Mouse (Mus musculus) hindbrain, embryonic 16.5 days (tissue): ENCODE results near the gene Plin1. TPM values are rescaled to one million over a fixed set of nuclear protein-coding genes. Genes with fewer than 3 reads are reported as not detected.

Experiments
- ATAC-seq: fragments of 200-750 bp; cut with Nextera tagmentation; 2 replicates; pipeline ENCODE4 v1.8.0; 2017; ENCODE audit warnings: moderate TSS enrichment, moderate library complexity
- H3K27ac ChIP-seq: fragments of 300-500 bp; sonication (generic); 2 replicates; pipeline ENCODE4 v1.5.1; 2014; ENCODE audit warnings: low read depth, mild to moderate bottlenecking, control low read depth, low read length, moderate library complexity
- H3K27me3 ChIP-seq: fragments of 300-500 bp; sonication (generic); replicated peaks from 2 replicates; pipeline ENCODE4 v1.6.1; 2014; ENCODE audit warnings: low read length; ENCODE audit not compliant: control insufficient read depth, insufficient read depth
- H3K36me3 ChIP-seq: fragments of 300-500 bp; sonication (generic); 2 replicates; pipeline ENCODE4 v1.6.1; 2014; ENCODE audit warnings: mild to moderate bottlenecking, low read length, moderate library complexity, mixed read lengths; ENCODE audit not compliant: control insufficient read depth, insufficient read depth
- H3K4me1 ChIP-seq: fragments of 300-500 bp; sonication (generic); 2 replicates; pipeline ENCODE4 v1.6.1; 2014; ENCODE audit warnings: low read depth, low read length; ENCODE audit not compliant: control insufficient read depth, insufficient read depth
- H3K4me2 ChIP-seq: fragments of 300-500 bp; sonication (generic); 2 replicates; pipeline ENCODE4 v1.6.1; 2014; ENCODE audit warnings: mild to moderate bottlenecking, low read length, control low read depth, moderate library complexity
- H3K4me3 ChIP-seq: fragments of 300-500 bp; sonication (generic); 2 replicates; pipeline ENCODE4 v1.5.1; 2014; ENCODE audit warnings: mild to moderate bottlenecking, low read length, control low read depth, moderate library complexity
- H3K9ac ChIP-seq: fragments of 300-500 bp; sonication (generic); 2 replicates; pipeline ENCODE4 v1.6.1; 2014; ENCODE audit warnings: low read depth, mild to moderate bottlenecking, control low read depth, low read length, moderate library complexity
- H3K9me3 ChIP-seq: fragments of 300-500 bp; sonication (generic); 2 replicates; pipeline ENCODE4 v1.6.1; 2014; ENCODE audit warnings: mild to moderate bottlenecking, low read length, moderate library complexity; ENCODE audit not compliant: control insufficient read depth
- WGBS: fragments of 180-500 bp; shearing (Covaris S2); extraction: QIAGEN DNeasy Blood & Tissue Kit; methylation state at CpG from one replicate; pipeline ENCODE4 v1.1.7; 2014; 5-methylcytosine and 5-hydroxymethylcytosine counted together
- polyA plus RNA-seq: library from polyadenylated mRNA; unstranded; fragments of >200 nt; fragmentation: Nextera tagmentation; extraction: Ambion mirVana; gene quantifications from 2 replicates; pipeline ENCODE4 v1.2.1, GENCODE M21; 2015

The Plin1 gene
- polyA plus RNA-seq, 1 experiment from 2014 or later, result 0.19 TPM

GRCm38 (mm10) chr7:79727091-79727490 is 5.6 kb downstream of the Plin1 start:
- Histone ChIP-seq H3K27me3 (0 out of 2 replicates have a peak, but pooled peaks cover 2% of the 10 kb centered on the region), H3K36me3 (no peaks in the 10 kb centered on the region)
- ATAC-seq, result no peak; the same call in 1 of the 2 replicates

DNA sequence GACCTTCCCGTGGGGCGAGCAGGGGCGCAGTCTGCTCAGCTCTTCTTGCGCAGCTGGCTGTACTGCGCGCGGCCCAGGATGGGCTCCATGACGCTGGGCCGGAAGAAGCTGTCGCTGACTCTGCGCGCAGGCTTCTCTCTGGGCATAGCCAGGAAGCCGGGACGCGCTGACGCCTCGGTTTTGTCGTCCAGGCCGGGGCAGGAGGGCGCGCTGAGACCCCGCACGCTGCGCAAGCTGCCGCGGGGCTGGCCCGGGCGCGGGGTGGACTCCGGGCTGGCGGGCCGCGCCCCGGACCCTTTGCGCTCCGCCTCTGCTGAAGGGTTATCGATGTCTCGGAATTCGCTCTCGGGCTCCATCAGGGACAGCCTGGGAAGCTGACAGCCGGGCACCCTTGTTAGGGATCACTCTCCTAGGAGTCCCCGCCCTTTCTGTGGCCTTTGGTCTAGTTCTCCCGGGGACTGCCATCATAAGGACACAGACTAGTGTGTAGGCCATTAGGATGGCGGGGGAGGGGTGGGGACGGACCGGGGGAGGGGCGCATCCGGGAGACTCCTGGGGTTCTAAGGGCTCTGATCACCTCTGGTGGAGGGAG is 11.2 kb downstream of the Plin1 start:
- H3K9me3 ChIP-seq, result no peaks in the 10 kb centered on the region
- H3K27ac ChIP-seq, result no peak overlapping the region
- H3K9ac ChIP-seq, result peak overlapping the region; percentile 83
- H3K27me3 ChIP-seq, result 0 out of 2 replicates have a peak, but pooled peaks cover 2% of the 10 kb centered on the region
- WGBS, result under 1% methylated on average over 43 of the region's 48 CpGs
- peak overlapping the region; percentile 63 for H3K4me3 ChIP-seq
- H3K36me3 ChIP-seq, result no peaks in the 10 kb centered on the region
- ATAC-seq, result peak; percentile 85
- H3K4me1 ChIP-seq, result no peaks in the 10 kb centered on the region
- H3K4me2 ChIP-seq, result peak overlapping the region; percentile 91

More at GRCm38 (mm10) chr7:79727091-79727490, 5.6 kb downstream of the Plin1 start:
- Histone ChIP-seq H3K4me2 (no peak overlapping the region), H3K9ac (no peak overlapping the region), H3K4me3 (no peak overlapping the region), H3K27ac (no peak overlapping the region), H3K4me1 (no peaks in the 10 kb centered on the region), H3K9me3 (no peaks in the 10 kb centered on the region)
- 13% methylated on average over 2 of the region's 2 CpGs for WGBS

- peak within 1 kb of the TSS; percentile 95 for H3K4me2 ChIP-seq
- H3K36me3 ChIP-seq, result no peaks in the 10 kb centered on the region
- H3K27me3 ChIP-seq, result 0 out of 2 replicates have a peak, but pooled peaks cover 2% of the 10 kb centered on the region
- peak within 1 kb of the TSS; percentile 76 for H3K9ac ChIP-seq
- under 1% methylated on average over 43 of the region's 55 CpGs for WGBS
- 0 out of 2 replicates have a peak within 1 kb of the TSS, but pooled peaks have one; percentile 1 for H3K27ac ChIP-seq
- H3K9me3 ChIP-seq, result no peaks in the 10 kb centered on the region
- peak within 1 kb of the TSS; percentile 68 for H3K4me3 ChIP-seq
- peak; percentile 89 for ATAC-seq
- H3K4me1 ChIP-seq, result peaks cover 15% of the 10 kb centered on the region
Observed at GRCm38 (mm10) chr7:79715187-79715981, 17.3 kb downstream of the Plin1 start, which contains the start of gene Kif7. TSS of gene Kif7 (minus strand) at chr7:79715720.

DNA sequence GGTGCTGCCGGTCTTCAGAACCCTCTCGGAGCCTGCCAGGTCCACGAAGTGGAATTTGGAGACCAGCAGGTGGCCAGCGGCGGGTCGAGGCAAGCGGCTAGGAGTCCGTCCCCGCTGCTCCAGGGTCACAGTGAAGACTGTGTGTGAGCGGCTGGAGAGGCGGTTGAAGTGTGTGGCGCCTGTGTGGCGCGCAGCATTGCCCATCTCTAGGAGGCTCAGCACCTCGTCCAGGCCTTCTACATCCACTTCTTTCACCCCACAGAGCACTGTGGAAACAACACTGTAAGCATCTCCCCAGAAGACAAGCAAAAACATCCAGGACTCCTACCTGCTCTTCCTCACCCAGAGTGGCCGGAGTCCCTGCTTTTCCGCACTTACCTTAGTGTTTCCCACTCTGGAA is 21.9 kb downstream of the Plin1 start:
- Histone ChIP-seq H3K27me3 (0 out of 2 replicates have a peak, but pooled peaks cover 2% of the 10 kb centered on the region), H3K27ac (peak overlapping the region; percentile 48), H3K36me3 (no peaks in the 10 kb centered on the region), H3K9me3 (no peaks in the 10 kb centered on the region), H3K4me3 (peak overlapping the region; percentile 53), H3K4me1 (peaks cover 15% of the 10 kb centered on the region; the same call in 1 of the 2 replicates), H3K4me2 (peak overlapping the region; percentile 61), H3K9ac (peak overlapping the region; percentile 53)
- ATAC-seq, result no peak; the same call in 1 of the 2 replicates
- 21% methylated on average over 17 of the region's 17 CpGs for WGBS

DNA sequence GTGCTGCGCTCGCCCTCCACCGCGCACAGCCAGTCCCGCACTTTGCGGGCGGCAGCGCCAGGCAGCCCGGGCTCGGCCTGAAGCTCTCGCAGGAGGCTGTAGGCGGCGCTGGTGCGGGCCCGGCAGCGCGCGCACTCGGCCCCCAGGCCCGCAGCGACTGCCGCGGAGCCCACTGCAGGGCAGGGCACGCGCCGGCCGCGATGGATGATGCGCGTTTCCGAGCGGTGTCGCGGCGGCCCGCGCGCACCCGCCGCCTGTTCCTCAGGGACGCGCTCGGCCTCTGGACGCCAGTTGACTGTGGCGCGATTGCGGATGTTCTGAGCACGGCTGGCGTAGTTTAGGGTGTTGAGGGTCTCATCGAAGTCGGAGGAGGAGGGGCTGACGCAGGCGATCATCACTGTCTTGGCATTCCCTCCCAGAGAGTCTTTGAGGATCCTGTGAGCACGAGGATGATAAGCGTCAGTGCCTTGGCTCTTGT is 22.5 kb downstream of the Plin1 start:
- ATAC-seq, result peak; percentile 92
- Histone ChIP-seq H3K36me3 (no peaks in the 10 kb centered on the region), H3K9ac (peak overlapping the region; percentile 53), H3K27ac (peak overlapping the region; percentile 48), H3K4me2 (peak overlapping the region; percentile 61), H3K4me3 (peak overlapping the region; percentile 53), H3K9me3 (no peaks in the 10 kb centered on the region), H3K4me1 (peaks cover 9% of the 10 kb centered on the region; the same call in 1 of the 2 replicates), H3K27me3 (0 out of 2 replicates have a peak, but pooled peaks cover 2% of the 10 kb centered on the region)
- 1% methylated on average over 55 of the region's 55 CpGs for WGBS

DNA sequence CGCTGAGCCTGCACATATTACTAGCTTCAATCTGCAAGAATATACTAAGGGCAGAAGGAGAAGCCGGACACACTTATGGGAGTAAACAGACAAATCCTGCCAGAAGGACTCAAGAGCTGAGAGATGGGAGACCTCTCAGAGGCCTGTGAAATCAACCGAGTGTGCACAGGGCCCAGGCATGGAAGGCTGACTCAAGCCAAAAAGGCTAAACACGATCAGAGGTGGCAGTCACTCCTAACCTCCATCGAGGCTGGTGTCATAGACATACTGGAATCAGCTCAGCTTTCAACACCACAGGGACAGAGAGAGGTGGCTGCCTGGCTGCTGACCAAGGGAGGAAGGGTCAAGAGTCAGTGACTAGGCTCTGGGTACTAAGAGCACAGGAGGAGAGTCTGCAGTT is 27.5 kb downstream of the Plin1 start:
- no peak overlapping the region for H3K9ac ChIP-seq
- H3K27me3 ChIP-seq, result 0 out of 2 replicates have a peak, but pooled peaks cover 2% of the 10 kb centered on the region
- no peak overlapping the region for H3K4me3 ChIP-seq
- H3K36me3 ChIP-seq, result no peaks in the 10 kb centered on the region
- H3K27ac ChIP-seq, result no peak overlapping the region
- no peak for ATAC-seq
- no peaks in the 10 kb centered on the region for H3K9me3 ChIP-seq
- no peaks in the 10 kb centered on the region; the same call in 1 of the 2 replicates for H3K4me1 ChIP-seq
- no peak overlapping the region for H3K4me2 ChIP-seq
- WGBS, result 92% methylated on average over 5 of the region's 5 CpGs

DNA sequence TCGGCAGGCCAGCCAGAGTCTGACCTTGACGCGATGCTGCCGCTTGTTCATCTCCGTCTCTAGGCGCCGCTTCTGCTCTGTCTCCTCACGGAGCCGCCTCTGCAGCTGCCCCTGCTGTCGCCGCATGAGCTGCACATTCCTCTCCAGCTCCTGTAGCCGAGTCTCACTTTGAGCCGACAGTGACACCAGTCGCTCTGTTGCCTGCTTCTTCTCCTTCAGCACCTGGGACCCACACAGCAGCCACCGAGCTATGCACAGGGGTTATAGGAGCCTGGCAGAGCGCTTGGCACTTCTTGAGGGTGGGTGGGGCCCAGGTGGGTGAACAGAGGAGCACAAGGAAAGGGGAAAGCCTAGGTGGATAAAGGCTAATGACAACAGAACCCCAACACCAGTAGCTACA is 29.9 kb downstream of the Plin1 start:
- Histone ChIP-seq H3K4me2 (no peak overlapping the region), H3K36me3 (no peaks in the 10 kb centered on the region), H3K4me3 (no peak overlapping the region), H3K27me3 (no peaks in the 10 kb centered on the region), H3K9ac (no peak overlapping the region), H3K27ac (no peak overlapping the region), H3K9me3 (no peaks in the 10 kb centered on the region), H3K4me1 (no peaks in the 10 kb centered on the region)
- no peak for ATAC-seq
- WGBS, result 74% methylated on average over 16 of the region's 16 CpGs

DNA sequence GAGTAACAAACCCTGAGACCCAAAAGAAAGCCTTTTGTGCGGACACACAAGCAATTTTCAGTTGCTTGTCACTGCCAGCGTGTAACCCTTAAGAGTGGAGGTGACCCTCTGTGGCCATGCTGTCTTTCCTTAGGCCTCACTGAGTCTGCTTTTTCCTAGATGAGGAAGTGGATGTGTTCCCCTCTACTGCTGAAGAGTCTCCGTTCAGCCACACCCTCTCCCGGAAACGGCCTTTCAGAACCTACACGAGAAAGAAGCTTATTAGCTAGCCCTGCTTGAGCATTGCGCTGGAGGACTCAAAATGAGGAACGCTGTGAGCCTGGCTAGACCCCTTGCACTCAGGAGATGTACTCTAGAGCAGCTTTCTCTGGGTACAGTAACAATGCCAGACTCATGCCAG is 36.2 kb downstream of the Plin1 start:
- 88% methylated on average over 8 of the region's 8 CpGs for WGBS
- ATAC-seq, result no peak
- H3K4me1 ChIP-seq, result no peaks in the 10 kb centered on the region
- no peak overlapping the region for H3K4me2 ChIP-seq
- no peak overlapping the region for H3K27ac ChIP-seq
- H3K9me3 ChIP-seq, result no peaks in the 10 kb centered on the region
- peaks cover 3% of the 10 kb centered on the region; the same call in 1 of the 2 replicates for H3K36me3 ChIP-seq
- H3K27me3 ChIP-seq, result no peaks in the 10 kb centered on the region
- H3K9ac ChIP-seq, result no peak overlapping the region
- H3K4me3 ChIP-seq, result no peak overlapping the region

DNA sequence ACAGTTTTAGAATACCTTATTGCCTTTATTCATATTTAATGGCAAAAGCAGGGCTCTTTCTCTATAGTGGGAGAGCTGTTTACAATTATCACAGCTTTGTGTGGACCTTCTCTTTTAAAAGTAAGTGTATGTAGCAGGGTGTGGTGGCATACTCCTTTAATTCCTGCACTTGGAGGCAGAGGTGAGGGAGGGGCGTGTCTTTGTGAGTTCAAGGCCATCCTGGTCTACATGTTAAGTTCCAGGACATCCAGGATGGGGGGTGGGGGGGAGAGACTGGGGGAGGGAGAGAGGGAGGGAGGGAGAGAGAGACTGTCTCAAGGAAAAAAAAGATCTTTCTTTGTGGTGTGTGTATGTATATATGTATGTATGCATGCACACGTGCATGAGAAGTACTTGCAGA is 52.5 kb downstream of the Plin1 start:
- H3K4me2 ChIP-seq, result no peak overlapping the region
- H3K9me3 ChIP-seq, result no peaks in the 10 kb centered on the region
- H3K27me3 ChIP-seq, result no peaks in the 10 kb centered on the region
- H3K4me1 ChIP-seq, result no peaks in the 10 kb centered on the region
- H3K4me3 ChIP-seq, result no peak overlapping the region
- WGBS, result 99% methylated on average over 2 of the region's 2 CpGs
- no peak overlapping the region for H3K27ac ChIP-seq
- ATAC-seq, result no peak
- H3K36me3 ChIP-seq, result peaks cover 3% of the 10 kb centered on the region
- H3K9ac ChIP-seq, result no peak overlapping the region
